Mouse (Mus musculus) limb, embryonic 11.5 days (tissue): ENCODE data around the gene Bpi. TPM values are rescaled to one million over a fixed set of nuclear protein-coding genes. Genes with fewer than 3 reads are reported as not detected.

Experiments used
- ATAC-seq: fragments of 200-750 bp; cut with Nextera tagmentation; 2 replicates; pipeline ENCODE4 v1.8.0; 2017; ENCODE audit warnings: low read depth; ENCODE audit not compliant: insufficient number of reproducible peaks, low FRiP score, low TSS enrichment
- DNase-seq: peaks from one replicate; pipeline ENCODE4 v3.0.0-alpha.2; 2015; ENCODE audit warnings: low spot score
- H3K27ac ChIP-seq: fragments of 300-500 bp; sonication (generic); replicated peaks from 2 replicates; pipeline ENCODE4 v1.5.1; 2014; ENCODE audit warnings: low read depth, mild to moderate bottlenecking, low read length
- H3K27me3 ChIP-seq: fragments of 300-500 bp; sonication (generic); 2 replicates; pipeline ENCODE4 v1.6.1; 2014; ENCODE audit warnings: mild to moderate bottlenecking, low read length, mixed read lengths; ENCODE audit not compliant: control insufficient read depth, insufficient read depth
- H3K36me3 ChIP-seq: fragments of 300-500 bp; sonication (generic); 2 replicates; pipeline ENCODE4 v1.6.1; 2014; ENCODE audit warnings: mild to moderate bottlenecking, low read length, moderate library complexity, mixed read lengths; ENCODE audit not compliant: control insufficient read depth, insufficient read depth
- H3K4me1 ChIP-seq: fragments of 300-500 bp; sonication (generic); 2 replicates; pipeline ENCODE4 v1.6.1; 2014; ENCODE audit warnings: low read length, mixed read lengths; ENCODE audit not compliant: control insufficient read depth, insufficient read depth
- H3K4me2 ChIP-seq: fragments of 300-500 bp; sonication (generic); 2 replicates; pipeline ENCODE4 v1.6.1; 2014; ENCODE audit warnings: low read depth, mild to moderate bottlenecking, moderate library complexity; ENCODE audit not compliant: severe bottlenecking
- H3K4me3 ChIP-seq: fragments of 300-500 bp; sonication (generic); 2 replicates; pipeline ENCODE4 v1.5.1; 2014; ENCODE audit warnings: low read depth, low read length
- H3K9ac ChIP-seq: fragments of 300-500 bp; sonication (generic); 2 replicates; pipeline ENCODE4 v1.6.1; 2014; ENCODE audit warnings: mild to moderate bottlenecking, low read length
- H3K9me3 ChIP-seq: fragments of 300-500 bp; sonication (generic); 2 replicates; pipeline ENCODE4 v1.6.1; 2016; ENCODE audit warnings: low read length; ENCODE audit not compliant: control insufficient read depth
- WGBS: fragments of 180-500 bp; shearing (Covaris S2); extraction: QIAGEN DNeasy Blood & Tissue Kit; methylation state at CpG from one replicate; pipeline ENCODE4 v1.1.7; 2014; 5-methylcytosine and 5-hydroxymethylcytosine counted together
- polyA plus RNA-seq: library from polyadenylated mRNA; unstranded; fragments of >200 nt; fragmentation: Nextera tagmentation; extraction: Ambion mirVana; gene quantifications from 2 replicates; pipeline ENCODE4 v1.2.1, GENCODE M21; 2014

Gene Bpi
- polyA plus RNA-seq, 1 experiment from 2014 or later, result not detected

DNA sequence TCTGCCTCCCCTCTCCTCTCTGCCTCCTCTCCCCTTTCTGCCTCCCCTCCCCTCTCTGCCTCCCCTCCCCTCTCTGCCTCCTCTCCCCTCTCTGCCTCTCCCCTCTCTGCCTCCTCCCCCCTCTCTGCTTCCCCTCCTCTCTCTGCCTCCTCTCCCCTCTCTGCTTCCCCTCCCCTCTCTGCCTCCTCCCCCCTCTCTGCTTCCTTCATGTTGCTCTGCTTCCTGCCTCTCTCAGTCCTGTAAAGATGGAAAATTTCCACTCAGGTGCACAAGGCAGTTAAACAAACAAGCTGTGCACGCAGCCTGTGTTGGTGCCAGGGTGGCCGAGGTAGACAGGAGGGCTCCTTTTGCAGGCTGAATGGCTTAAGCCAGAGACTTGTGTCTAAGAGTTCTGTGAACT is 15.8 kb downstream of the Bpi start:
- WGBS, result 47% methylated on average over 2 of the region's 2 CpGs
- H3K36me3 ChIP-seq, result no peaks in the 10 kb centered on the region
- H3K27ac ChIP-seq, result 0 out of 2 replicates have a peak overlapping the region, but pooled peaks have one; percentile 1
- no peak overlapping the region for H3K4me3 ChIP-seq
- H3K9me3 ChIP-seq, result no peaks in the 10 kb centered on the region
- no peak for ATAC-seq
- DNase-seq, result peak; percentile 25
- no peak overlapping the region for H3K9ac ChIP-seq
- H3K27me3 ChIP-seq, result no peaks in the 10 kb centered on the region
- H3K4me2 ChIP-seq, result no peak overlapping the region
- H3K4me1 ChIP-seq, result no peaks in the 10 kb centered on the region

DNA sequence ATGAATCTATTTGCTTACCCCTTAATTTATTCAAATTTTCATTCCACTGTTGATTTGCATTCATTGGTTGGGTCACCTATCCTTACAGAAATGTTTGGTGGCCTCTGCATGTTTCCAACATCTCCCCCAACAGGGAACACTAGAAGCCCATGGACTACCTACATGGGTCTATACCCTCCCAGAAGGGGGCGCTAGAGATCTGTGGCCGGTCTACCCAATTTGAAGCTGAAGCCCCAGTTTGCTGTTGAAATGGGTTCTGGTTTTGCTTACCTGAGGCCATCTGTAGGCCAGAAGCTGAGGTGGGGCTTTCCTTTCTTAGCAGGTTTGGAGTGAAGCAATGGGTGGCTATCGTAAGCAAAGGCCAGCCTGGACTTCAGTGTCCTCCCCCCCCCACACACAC is 17.5 kb downstream of the Bpi start:
- 91% methylated on average over 3 of the region's 3 CpGs for WGBS
- Histone ChIP-seq H3K4me3 (no peak overlapping the region), H3K27ac (no peak overlapping the region), H3K4me2 (no peak overlapping the region), H3K4me1 (no peaks in the 10 kb centered on the region), H3K27me3 (no peaks in the 10 kb centered on the region), H3K9ac (no peak overlapping the region), H3K36me3 (no peaks in the 10 kb centered on the region), H3K9me3 (no peaks in the 10 kb centered on the region)
- DNase-seq (no peak), ATAC-seq (no peak)

DNA sequence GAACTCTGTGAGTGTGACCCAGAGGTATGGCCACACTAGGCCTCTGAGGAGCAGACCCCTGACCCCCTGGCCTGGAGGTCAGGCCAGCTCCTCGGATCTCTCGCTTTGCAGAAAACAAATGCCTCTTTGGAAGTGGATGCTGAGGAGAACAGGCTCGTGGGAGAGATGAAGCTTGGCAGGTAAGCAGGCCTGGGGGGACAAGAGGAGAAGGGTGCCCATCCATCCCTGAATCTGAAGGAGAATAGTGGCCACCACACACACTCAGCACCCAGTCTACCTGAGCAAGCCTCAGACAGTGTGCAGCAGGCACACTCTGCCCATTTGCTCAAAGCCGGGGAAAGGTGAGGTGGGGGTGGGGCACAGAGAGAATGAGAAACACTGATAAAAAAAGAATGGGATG is 17.9 kb downstream of the Bpi start:
- no peak for ATAC-seq
- Histone ChIP-seq H3K27me3 (no peaks in the 10 kb centered on the region), H3K36me3 (no peaks in the 10 kb centered on the region), H3K4me2 (no peak overlapping the region), H3K4me1 (no peaks in the 10 kb centered on the region), H3K9ac (no peak overlapping the region), H3K9me3 (no peaks in the 10 kb centered on the region), H3K4me3 (no peak overlapping the region), H3K27ac (no peak overlapping the region)
- no peak for DNase-seq
- WGBS, result 62% methylated on average over 4 of the region's 4 CpGs

DNA sequence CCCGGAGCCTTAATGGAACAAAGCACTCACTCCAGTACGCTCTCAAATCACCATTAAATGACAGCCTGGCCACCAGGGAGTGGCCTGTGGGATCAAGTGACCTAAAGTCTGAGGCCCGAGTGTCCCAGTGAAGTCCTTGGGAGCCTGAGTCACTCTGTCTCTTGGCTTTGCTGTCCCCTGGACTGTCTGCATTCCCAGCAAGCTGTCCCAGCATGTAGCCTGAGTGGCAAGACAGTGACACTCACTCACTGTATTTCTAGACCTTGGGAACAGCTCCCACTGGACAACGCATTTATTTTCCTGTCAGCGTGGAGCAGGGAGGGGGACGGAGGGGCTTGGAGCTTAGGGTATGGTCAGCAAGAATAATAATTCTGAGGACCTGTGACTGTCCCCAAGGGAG is 18.6 kb downstream of the Bpi start:
- Histone ChIP-seq H3K9ac (no peak overlapping the region), H3K27me3 (no peaks in the 10 kb centered on the region), H3K9me3 (no peaks in the 10 kb centered on the region), H3K4me1 (no peaks in the 10 kb centered on the region), H3K4me3 (no peak overlapping the region), H3K27ac (no peak overlapping the region), H3K4me2 (no peak overlapping the region), H3K36me3 (no peaks in the 10 kb centered on the region)
- no peak for ATAC-seq
- WGBS, result 68% methylated on average over 6 of the region's 6 CpGs
- DNase-seq, result no peak

GRCm38 (mm10) chr2:158276878-158277277 is 19.0 kb downstream of the Bpi start:
- Histone ChIP-seq H3K9me3 (no peaks in the 10 kb centered on the region), H3K4me3 (no peak overlapping the region), H3K4me1 (no peaks in the 10 kb centered on the region), H3K9ac (no peak overlapping the region), H3K4me2 (no peak overlapping the region), H3K27me3 (no peaks in the 10 kb centered on the region), H3K36me3 (no peaks in the 10 kb centered on the region), H3K27ac (no peak overlapping the region)
- DNase-seq (no peak), ATAC-seq (no peak)
- 80% methylated on average over 4 of the region's 4 CpGs for WGBS

DNA sequence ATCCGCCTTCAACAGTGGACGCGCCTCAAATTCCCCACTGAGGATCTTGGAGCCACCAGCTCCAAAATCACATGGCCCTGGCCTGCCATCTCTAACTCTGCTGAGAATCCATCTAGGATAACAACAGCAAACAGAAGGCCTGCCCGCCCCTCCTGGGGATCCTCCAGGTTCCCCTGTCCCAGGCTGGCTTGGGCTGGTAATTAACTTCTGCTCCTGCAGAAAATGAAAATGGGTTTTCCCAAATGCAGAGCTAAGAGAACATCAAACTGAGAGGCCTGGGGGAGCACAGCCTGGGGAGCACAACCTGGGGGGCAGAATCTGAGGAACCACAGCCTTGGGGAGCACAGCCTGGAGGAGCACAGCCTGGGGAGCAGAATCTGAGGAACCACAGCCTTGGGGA is 21.8 kb downstream of the Bpi start:
- Histone ChIP-seq H3K4me1 (0 out of 2 replicates have a peak, but pooled peaks cover 2% of the 10 kb centered on the region), H3K27ac (no peak overlapping the region), H3K4me3 (no peak overlapping the region), H3K27me3 (no peaks in the 10 kb centered on the region), H3K9ac (no peak overlapping the region), H3K36me3 (no peaks in the 10 kb centered on the region), H3K4me2 (no peak overlapping the region), H3K9me3 (no peaks in the 10 kb centered on the region)
- no peak for ATAC-seq
- 89% methylated on average over 4 of the region's 4 CpGs for WGBS
- DNase-seq, result no peak

GRCm38 (mm10) chr2:158281497-158282205 is 23.8 kb downstream of the Bpi start:
- no peak overlapping the region for H3K4me2 ChIP-seq
- H3K36me3 ChIP-seq, result no peaks in the 10 kb centered on the region
- no peak overlapping the region for H3K27ac ChIP-seq
- no peaks in the 10 kb centered on the region for H3K27me3 ChIP-seq
- no peaks in the 10 kb centered on the region for H3K9me3 ChIP-seq
- no peak overlapping the region for H3K4me3 ChIP-seq
- 0 out of 2 replicates have a peak, but pooled peaks cover 2% of the 10 kb centered on the region for H3K4me1 ChIP-seq
- WGBS, result 54% methylated on average over 16 of the region's 16 CpGs
- H3K9ac ChIP-seq, result no peak overlapping the region
- no peak for DNase-seq
- no peak for ATAC-seq

DNA sequence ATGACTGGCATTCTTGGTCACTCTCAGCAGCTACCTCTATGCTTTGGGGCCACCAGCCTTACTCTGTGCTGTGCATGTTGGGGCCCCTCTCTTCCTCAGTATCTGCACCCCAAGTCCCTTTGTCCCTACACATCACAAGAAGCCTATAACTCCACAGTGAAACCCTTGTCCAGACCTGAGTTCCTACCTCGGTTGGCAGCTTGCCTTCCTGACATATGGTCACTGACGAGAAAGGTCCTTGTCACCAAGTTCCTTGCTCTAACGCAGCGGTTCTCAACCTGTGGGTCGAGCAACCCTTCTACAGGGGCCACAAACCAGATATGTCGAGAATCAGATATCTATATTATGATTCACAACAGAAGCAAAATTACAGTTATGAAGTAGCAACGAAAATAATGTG is 25.2 kb downstream of the Bpi start:
- ATAC-seq, result no peak
- Histone ChIP-seq H3K9ac (no peak overlapping the region), H3K27ac (no peak overlapping the region), H3K27me3 (no peaks in the 10 kb centered on the region), H3K36me3 (no peaks in the 10 kb centered on the region), H3K9me3 (no peaks in the 10 kb centered on the region), H3K4me3 (no peak overlapping the region), H3K4me1 (0 out of 2 replicates have a peak, but pooled peaks cover 2% of the 10 kb centered on the region), H3K4me2 (no peak overlapping the region)
- no peak for DNase-seq
- 76% methylated on average over 7 of the region's 7 CpGs for WGBS

GRCm38 (mm10) chr2:158283771-158284170 is 25.9 kb downstream of the Bpi start:
- H3K9me3 ChIP-seq, result no peaks in the 10 kb centered on the region
- H3K4me2 ChIP-seq, result no peak overlapping the region
- ATAC-seq, result no peak
- H3K4me3 ChIP-seq, result no peak overlapping the region
- WGBS, result 60% methylated on average over 6 of the region's 6 CpGs
- no peaks in the 10 kb centered on the region for H3K36me3 ChIP-seq
- no peak overlapping the region for H3K9ac ChIP-seq
- no peaks in the 10 kb centered on the region for H3K27me3 ChIP-seq
- H3K27ac ChIP-seq, result no peak overlapping the region
- no peak for DNase-seq
- H3K4me1 ChIP-seq, result 0 out of 2 replicates have a peak, but pooled peaks cover 2% of the 10 kb centered on the region
